Mouse (Mus musculus): Measurements from ENCODE around the gene Mdh2. TPM values are rescaled to one million over a fixed set of nuclear protein-coding genes. Genes with fewer than 3 reads are reported as not detected.
A peak's percentile ranks its signal among the peaks of the same experiment; 100 is the strongest.

Mdh2 gene
- total RNA-seq (2021): 957 and 984 TPM in 2 replicates
- long read RNA-seq, experiment 1, transcript Mdh2-201 (9 exons, 1,456 nt): major isoform, 880 of 931 reads
- long read RNA-seq, experiment 1, partial matches to known transcripts: 44 of 931 reads
- long read RNA-seq, experiment 1, other reads (novel, unspliced or antisense): 7 of 931 reads
- long read RNA-seq, experiment 2, transcript Mdh2-201 (9 exons, 1,456 nt): major isoform, 868 of 960 reads
- long read RNA-seq, experiment 2, partial matches to known transcripts: 51 of 960 reads
- long read RNA-seq, experiment 2, other reads (novel, unspliced or antisense): 41 of 960 reads

DNA sequence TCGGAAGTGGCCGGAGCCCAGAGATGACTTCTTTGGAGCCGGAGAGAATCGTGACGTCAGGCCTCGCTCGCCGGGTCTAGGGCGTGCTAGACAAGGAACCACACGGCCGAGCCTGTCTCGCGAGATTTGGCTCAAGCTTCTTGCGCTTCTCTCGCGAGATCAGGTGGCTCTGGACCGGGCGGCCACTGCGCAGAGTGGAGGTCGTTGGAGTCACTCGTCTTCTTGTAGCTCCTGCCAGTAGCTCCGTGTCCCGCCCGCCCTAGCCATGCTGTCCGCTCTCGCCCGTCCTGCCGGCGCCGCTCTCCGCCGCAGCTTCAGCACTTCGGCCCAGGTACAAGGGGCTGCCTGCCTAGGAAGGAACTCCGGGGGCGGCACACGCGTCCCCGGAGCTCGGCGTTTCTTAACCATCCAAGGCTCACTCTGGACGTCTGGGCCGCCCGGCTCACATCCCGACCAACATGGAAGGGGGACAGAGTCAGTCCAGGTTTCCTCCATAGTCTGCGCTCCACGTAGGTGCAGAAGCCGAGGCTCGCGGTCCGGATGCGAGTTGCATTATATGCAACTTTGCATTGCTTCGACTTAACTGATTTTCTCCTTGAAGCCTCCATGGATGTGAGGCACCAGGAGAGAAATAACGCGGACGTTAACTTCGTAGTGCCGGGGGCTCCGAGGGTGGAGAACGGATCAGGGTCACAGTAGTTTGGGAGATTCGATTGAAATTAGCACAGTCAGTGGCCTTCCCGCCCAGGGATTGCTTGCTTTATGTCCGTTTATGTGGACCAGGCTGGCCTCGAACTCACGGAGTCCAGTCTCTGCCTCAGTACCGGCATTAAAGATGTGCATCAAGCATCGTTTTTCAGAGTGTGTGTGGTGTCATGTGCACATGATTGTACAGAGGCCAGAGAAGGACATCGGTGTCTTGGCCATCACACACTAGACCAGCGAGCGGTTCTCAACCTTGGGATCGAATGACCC is at the start of gene Mdh2:
TSS of gene Mdh2 (plus strand) at position 10 of the 975 bp plus-strand sequence.
- DNase-seq: peak; percentile 100

DNA sequence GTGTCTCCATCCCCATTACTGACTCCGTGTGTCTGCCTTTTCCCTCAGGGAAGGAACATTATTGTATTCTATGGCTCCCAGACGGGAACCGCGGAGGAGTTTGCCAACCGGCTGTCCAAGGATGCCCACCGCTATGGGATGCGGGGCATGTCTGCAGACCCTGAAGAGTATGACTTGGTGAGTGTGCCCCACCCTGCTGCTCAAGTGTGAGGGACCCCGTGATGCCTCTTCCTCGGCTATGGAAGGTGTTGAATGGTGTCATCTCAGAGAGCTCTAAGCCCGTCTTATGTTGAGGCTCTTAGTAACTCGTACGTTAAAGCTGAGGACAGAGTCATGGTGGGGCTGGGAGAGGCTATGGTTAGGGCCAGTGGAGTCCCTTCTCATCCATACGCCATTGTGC is 48.9 kb upstream of the Mdh2 start:
- no peak for DNase-seq

DNA sequence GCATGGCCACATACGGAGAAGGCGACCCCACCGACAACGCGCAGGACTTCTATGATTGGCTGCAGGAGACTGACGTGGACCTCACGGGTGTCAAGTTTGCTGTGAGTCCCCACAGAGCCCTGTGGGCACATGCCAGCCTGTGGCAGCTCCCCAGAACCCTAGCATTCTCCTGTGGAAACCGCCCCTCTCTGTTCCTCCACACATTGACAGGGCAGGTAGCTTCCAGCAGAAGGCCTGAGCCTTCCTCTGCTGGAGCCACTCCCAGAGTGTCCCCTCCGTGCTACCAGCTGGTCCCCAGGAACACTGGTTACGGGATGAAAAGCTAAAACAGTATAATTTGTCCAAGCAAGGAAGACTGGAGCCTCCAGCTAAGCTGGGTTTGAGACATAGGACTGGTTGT is 48.0 kb upstream of the Mdh2 start:
- DNase-seq: no peak

DNA sequence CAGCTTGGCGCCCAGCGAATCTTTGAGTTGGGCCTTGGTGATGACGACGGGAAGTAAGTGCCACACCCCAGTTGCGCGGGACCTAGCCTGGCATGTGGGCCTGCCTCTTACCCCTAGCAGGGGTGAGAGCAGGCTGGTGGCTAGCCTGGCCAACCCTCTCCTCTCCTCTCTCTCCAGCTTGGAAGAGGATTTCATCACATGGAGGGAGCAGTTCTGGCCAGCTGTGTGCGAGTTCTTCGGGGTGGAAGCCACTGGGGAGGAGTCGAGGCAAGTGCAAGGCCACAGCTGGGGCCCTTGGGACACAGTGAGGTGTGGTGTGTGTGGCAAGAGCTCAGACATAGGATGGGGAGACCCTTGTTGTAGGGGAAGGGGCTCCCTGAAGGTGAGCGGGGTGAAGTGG is 47.4 kb upstream of the Mdh2 start:
- DNase-seq: no peak

DNA sequence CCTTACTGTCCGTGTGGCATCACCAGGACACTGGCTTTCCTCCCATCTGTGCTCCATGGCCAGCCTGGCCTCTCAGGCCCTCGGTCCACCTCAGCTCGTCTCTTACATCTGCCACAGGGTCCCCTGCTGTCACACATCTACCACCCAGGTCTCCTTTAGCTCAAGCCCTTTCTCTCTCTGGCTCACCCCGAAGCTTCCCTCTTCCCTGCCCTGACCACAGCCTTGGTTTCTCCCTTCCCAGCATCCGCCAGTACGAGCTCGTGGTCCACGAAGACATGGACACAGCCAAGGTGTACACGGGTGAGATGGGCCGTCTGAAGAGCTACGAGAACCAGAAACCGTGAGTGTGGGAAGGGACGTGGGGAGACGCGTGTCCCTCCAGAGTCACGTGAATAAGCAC is 47.0 kb upstream of the Mdh2 start:
- DNase-seq: no peak

DNA sequence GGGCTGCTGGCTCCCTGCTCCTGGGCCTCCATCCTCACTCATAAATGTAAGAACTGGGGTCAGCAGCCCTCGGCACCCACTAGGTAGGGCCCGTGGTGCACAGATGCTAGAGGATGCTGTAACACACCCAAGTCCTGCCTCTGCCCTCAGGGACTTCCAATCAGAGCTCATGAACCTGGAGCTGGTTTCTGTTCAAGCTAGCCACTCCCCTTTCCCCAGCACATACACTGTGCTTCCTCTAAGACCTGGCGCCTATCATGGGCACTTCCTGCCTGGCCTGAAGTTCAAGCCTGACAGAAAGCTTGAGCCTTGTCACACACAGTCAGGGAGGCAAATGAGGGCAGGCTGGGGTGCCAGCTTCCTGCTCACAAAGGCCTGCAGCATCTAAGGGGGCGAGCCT is 45.2 kb upstream of the Mdh2 start:
- DNase-seq: no peak

DNA sequence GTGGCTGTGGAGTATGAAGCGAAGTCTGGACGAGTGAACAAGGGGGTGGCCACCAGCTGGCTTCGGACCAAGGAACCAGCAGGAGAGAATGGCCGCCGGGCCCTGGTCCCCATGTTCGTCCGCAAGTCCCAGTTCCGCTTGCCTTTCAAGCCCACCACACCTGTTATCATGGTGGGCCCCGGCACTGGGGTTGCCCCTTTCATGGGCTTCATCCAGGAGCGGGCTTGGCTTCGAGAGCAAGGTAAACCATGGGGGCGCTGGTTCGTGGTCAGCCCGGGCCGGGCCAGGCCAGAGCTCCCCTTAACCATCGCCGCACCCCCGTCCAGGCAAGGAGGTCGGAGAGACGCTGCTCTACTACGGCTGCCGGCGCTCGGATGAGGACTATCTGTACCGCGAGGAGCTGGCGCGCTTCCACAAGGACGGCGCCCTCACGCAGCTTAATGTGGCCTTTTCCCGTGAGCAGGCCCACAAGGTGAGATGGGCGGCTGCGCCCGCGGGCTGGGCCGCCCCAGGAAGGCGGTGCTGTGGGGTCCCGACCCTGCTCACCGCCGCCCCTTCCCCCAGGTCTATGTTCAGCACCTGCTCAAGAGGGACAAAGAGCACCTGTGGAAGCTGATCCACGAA is 44.1 kb upstream of the Mdh2 start:
- no peak for DNase-seq

DNA sequence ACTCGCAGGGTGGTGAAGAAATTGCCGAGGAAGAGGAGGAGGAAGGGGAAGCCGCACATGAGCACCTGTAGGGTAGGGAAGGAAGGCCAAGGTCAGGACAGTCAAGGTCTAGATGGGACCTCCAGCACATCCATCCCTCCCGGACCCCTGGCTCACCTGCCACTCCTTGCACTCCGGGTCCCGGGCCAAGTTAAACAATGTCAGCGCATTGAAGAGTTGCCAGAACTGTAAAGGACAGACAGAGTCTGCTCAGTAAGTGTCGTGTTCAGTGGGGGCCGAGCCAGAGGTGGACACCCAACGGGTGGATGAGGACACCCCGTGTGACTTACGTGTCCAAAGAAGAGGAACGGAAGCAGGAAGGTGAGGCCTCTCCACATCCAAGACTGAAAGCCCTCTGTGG is 42.5 kb upstream of the Mdh2 start:
- DNase-seq: no peak

DNA sequence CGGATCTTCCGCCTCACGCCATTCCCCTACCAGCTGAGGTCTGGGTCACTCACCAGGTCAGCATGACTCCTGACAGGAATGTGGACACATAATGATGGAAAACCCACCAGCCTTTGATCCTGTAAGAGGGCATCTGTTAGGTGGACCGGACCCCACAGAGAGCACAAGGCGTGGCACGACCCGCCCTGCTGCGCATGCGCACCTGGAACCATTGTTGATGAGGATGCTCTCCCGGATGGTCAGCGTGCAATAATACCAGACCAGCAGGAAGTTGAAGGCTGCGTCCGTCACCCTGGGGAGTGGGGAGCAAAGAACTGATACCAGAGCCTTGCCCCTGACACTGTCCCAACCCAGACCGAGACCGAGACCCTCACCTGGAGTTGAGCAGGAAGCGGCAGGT is 41.7 kb upstream of the Mdh2 start:
- DNase-seq: no peak

DNA sequence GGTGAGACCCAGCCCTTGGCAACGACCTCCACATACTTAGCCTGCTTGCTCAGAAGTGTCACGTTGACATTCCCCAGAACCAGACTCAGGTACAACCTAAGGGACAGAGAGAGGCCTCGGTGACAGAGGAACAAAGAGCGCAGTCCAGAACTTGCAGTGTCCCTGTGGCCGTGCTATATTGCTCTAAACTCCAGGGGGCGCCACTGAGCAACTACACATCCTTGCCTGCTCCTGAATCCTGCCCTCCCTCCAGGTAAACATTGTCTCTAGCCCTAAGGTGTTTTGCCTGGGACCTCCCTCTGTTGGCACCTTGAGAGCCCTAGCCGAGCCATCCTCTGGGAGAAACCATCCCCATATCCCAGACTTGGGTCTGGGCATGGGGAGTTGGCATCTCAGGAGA is 41.1 kb upstream of the Mdh2 start:
- peak; percentile 64 for DNase-seq

DNA sequence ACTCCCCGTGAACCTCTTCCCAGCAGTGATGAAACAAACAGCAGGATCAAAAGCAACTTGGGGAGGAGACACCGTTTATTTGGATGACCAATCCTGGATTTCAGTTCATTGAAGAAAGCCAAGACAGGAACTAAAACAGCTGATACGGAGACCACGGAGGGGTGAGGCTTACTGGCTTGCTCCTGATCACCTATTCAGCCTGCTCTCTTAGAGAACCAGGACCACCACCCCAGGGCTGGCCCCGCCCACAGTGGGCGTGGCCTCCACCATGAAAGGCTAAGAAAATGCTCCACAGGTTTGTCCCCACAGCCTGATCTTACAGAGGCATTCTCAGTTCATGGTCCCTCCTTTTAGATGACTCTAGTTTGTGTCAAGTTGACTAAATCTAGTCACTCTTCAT is 40.0 kb upstream of the Mdh2 start:
- DNase-seq: no peak

DNA sequence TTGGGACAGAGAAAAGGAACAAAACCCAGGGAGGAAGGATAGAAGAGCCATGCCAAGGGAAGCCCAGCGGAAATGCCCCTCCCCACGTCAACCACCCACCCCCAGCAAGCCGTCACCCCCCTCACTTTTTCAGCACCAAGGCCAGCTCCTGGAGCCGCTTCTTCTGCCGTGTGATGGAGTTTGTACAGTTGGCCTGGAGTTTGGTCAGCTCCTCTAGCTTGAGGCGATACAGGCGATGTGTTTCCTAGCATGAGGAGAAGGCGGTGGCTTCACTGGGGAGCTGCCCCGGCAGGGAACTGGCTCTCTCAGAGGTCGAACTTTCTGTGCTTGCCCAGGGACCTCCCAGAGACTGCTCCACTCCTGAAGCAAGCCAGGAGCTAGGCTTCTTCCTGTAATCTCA is 36.1 kb upstream of the Mdh2 start:
- DNase-seq: peak; percentile 54

DNA sequence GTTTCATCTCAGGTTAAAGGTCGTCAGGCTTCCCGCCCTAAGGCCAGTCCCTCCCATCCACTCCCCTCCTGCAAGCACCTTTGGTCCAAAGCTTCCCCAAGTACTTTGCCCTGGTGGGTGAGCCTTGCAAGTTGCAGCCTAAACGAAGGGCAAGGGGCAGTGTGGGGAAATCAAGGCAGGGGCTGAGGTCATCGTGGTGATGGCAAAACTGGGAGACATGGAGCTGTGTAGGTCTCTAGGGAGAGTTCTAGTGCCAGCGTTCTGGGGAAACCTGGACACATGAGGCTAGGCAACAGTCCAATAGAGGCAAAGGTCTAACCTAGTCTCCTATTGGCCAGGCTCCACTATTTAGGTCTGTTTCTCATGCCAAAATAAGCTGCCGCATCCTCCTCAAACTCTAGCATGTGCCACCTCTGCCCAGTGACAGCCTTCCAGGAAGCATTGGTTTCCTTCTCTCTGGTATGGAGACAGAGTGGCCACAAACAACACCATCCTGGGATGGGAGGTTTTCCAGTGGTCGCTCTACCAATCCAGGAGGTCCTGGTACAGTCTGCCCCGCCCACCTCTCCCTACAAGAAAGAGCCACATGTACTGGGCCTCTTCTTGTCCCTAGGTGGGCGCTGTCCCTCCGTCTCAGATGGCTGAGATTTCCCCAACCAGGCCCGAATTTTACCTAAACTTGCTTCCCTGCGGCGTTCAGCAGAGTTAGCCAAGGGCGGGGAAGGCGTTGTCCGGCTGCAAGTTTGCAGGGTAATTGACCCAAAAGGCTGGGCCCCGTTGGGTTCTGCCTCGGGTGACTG is 35.1 kb upstream of the Mdh2 start:
- DNase-seq: peak; percentile 59

DNA sequence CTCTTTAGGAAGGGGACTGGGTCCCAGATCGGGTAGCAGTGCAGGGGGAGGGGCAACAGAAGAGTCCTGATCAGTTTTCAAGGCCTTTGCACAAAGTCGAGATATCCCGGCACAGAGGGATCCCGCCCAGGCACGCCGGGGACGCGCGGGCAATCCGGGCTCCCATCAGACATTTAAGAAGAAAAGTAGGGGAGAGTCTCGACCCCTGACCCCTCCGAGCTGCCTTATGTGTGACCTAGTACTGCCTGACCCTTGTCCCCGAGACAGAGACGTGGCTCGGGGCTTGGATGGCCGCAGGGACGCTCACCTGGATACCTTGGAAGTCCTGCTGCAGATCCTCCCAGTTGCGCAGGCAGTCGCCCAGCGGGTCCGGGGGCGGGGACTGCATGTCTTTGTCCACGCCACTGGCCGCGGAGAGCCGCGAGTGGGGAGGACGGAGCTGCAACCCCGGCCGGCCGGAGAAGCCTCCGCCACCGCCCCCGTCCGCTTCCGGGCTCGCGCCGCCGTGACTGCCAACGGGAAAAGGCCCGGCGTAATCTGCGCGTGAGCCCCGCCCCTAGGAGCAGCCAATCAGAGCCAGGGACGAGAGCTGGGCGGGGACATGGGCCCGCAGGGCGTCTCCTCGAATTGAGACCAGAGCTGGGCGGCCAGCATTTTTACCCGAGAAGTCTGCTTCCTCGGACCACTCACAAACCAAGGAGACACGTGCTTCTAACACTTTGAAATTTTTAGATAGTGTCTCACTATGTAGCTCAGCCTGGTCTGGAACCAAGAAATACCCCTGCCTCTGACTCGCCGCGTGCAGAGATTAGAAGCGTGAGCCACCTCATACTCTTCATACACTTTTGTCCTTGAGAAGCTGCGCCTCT is 34.3 kb upstream of the Mdh2 start, which contains the start of gene Tmem120a:
TSS of gene Tmem120a (minus strand) at position 708 of the 869 bp plus-strand sequence.
- DNase-seq: peak; percentile 98

DNA sequence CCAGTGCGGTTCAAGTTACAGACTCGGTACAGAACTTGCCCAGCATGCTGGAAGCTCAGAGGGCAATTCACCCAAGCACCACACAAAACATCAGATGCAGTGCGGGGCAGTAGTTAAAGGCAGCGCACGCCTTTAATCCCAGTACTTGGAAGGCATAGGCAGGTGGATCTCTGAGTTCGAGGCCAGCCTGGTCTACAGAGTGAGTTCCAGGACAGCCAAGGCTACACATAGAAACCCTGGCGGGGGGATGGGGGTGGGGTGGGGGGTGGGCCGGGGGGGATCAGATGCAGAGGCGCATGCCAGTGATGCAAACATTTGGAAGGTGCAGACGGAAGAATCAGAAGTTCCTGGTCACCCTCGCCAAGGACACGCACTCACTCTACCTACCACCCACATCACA is 33.5 kb upstream of the Mdh2 start:
- DNase-seq: no peak

DNA sequence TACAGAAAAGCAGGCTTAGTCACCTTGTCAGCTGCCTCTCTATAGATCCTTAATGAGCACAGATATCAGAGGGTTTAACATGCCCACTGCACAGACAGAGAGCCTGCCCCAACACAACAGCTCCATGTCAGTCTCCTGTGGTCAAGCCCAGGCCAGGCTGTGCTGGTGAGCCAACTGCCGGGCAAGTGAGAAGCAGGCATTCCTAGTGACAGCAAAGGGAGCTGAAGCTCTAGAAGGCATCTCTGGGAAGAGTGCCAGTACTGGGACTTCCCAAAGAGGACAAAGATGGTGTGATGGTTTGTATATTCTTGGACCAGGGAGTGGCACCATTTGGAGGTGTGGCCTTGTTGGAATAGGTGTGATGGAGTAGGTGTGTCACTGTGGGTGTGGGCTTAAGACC is 27.2 kb upstream of the Mdh2 start:
- no peak for DNase-seq

DNA sequence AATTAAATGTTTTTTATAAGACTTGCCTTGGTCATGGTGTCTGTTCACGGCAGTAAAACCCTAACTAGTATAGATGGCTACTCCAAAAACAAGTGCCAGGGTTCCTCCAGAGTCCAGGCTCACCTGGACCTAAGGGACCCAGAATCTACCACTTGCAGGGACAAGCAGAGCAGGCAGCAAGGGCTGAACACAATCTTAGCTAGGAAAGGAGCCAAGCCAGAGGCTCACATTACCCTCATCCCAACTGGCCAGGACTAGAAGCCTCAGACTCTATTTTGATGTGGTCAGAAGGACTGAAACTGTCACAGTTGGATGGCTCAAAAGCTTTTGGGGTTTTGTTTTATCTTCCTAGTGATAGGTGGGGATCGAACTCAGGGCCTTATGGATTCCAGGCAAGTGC is 26.7 kb upstream of the Mdh2 start:
- no peak for DNase-seq

DNA sequence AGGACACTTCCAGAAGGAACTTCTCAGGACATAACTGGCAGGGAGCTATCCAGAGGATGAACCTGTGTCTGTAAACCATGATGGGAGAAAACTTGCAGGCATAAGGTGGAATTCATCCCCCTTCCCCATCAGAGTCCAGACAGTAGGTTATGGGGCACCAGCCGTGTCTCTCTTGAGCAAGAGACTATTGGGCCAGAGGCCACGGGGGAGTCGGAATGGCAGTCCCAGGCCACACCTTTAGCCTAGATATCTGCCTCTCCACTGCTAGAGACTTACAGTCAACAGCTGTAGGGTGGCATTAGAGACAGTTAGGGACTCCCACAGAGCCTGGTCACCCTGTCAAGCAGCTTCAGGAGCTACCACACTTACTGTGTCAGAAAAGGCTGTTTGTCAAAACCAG is 16.4 kb upstream of the Mdh2 start:
- peak; percentile 64 for DNase-seq

DNA sequence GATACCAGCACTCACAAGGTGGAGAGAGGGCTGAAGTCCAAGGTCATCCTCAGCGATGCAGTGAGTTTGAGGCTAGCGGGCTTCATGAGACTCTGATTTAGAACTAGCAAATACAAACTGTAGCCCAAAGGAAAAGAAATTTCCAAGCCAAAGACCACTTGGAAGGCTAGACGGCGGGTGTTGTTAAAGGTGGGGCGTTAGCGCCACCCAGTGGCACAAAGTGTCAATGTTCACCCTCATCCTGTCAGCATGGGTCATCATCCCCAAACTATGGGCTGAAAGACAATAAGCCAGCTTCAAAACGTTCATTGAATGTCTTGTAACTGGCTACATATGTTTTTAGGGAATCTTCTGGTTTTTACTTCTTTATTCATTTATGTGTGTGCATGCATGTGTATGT is 14.8 kb upstream of the Mdh2 start:
- DNase-seq: peak; percentile 82

DNA sequence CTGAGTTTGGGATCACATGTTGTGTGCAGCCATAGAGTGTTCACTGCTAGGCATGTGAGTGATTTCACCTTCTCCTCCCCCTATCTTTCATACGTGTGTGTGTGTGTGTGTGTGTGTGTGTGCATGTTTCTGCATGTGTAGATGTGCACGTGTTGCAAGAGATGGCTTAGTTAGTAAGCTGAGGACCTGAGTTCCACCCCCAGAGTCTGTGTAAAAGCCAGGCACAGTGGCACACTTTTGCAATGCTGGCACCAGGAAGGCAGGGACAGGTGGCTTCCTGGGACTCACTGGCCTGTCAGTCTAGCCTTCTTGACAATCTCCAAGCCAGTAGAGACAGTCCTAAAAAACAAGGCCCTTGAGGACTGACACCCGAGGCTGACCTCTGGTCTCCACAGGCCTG is 13.3 kb upstream of the Mdh2 start:
- no peak for DNase-seq

DNA sequence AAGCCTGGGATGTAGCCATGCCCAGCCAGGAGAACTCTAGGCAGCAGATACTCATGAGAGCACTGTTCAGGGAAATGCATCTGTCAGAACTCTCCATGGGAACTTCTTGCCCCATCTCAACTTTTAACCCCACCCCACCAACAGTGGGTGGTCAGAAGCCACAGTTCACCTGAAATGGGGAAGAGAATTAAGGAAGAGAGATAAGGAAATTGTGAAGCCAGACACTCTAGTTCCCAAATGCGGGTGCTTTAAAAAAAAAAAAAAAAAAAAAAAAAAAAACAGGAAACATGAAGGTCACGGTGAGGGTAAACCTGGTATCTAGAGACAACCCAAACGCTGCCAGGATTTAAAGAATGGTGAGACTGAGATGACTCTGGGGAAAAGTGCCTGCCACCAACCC is 5.8 kb upstream of the Mdh2 start:
- DNase-seq: no peak
